In the genomic region with DNA sequence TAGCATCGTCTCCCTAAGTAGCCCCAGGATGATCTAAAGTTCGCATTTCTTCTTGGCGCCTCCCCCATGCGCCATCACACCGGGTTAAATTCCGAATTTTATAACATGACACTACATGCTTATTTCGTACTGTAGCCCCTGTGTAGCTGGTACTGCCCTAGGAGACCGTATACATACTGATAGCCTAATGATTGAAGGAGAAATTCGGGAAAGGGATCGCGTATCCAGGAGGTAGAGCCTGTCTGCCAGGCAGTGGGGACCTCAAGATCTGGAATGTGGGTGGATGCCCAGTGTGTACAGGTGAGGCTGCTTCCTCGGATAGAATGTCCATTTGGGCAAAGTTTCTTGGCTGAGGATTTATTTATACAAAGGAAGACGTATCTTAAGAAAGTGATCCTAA, we compare ENCODE assay signal across 8 mouse cellular contexts. TPM values are rescaled to one million over a fixed set of nuclear protein-coding genes. Genes with fewer than 3 reads are reported as not detected.
DNase-seq lines count a peak whose midpoint lies in the region; ATAC-seq and TF ChIP-seq lines count a peak whose summit lies in the region.

No protein-coding gene starts in this region.

- in situ Hi-C loops in ES-E14 (cut with MboI; ENCODE audit: low sequenced_read_pairs in 2 of 2, unreplicated experiment in 2 of 2), result no loop called here

- TF ChIP-seq CTCF in heart, postnatal 0 days (IDR thresholded peaks at IDR 0.05; ENCODE audit: low read depth), result no peak
- TF ChIP-seq CTCF in liver, postnatal 0 days (IDR thresholded peaks at IDR 0.05; ENCODE audit: low read depth), result no peak

- TF ChIP-seq EP300 in heart, postnatal 0 days (IDR thresholded peaks at IDR 0.05; ENCODE audit: low read depth), result no peak
- TF ChIP-seq EP300 in liver, postnatal 0 days (IDR thresholded peaks at IDR 0.05; ENCODE audit: low read depth), result no peak

- H3K27ac ChIP-seq in ES-E14 (ENCODE audit: insufficient read depth, low read depth, low read length, poor library complexity, severe bottlenecking), result no peak overlapping the region
- no peak overlapping the region for H3K27ac ChIP-seq in heart, postnatal 0 days (ENCODE audit: low read depth)
- H3K27ac ChIP-seq in liver, postnatal 0 days (ENCODE audit: low read depth), result 0 out of 2 replicates have a peak overlapping the region, but pooled peaks have one; percentile 40

- no peak for ATAC-seq in heart, postnatal 0 days (ENCODE audit: insufficient read depth, low read depth)
- ATAC-seq in liver, postnatal 0 days, result no peak
- no peak for ATAC-seq in erythroid progenitor cell, adult 5-6 weeks (replicated peaks; ENCODE audit: low FRiP score, poor library complexity, severe bottlenecking)

- H3K4me3 ChIP-seq in ES-E14 (ENCODE audit: insufficient read depth in 1 of 2, low read depth in 1 of 2, low read length in 2 of 2, poor library complexity in 1 of 2, severe bottlenecking in 1 of 2), result peak overlapping the region; percentile 56 to 69
- H3K4me3 ChIP-seq in heart, postnatal 0 days (ENCODE audit: low read depth, low read length), result peak overlapping the region; percentile 86
- H3K4me3 ChIP-seq in liver, postnatal 0 days (ENCODE audit: low read depth, low read length), result peak overlapping the region; percentile 95

- peak overlapping the region; percentile 83 for H3K4me2 ChIP-seq in heart, postnatal 0 days (ENCODE audit: low read depth, low read length)
- peak overlapping the region; percentile 99 for H3K4me2 ChIP-seq in liver, postnatal 0 days (ENCODE audit: low read depth, low read length)

- 29% methylated on average over 13 of the region's 13 CpGs for whole genome bisulfite sequencing in heart, postnatal 0 days
- WGBS in liver, postnatal 0 days (ENCODE audit: insufficient replicate concordance), result 32% methylated on average over 13 of the region's 13 CpGs

- H3K9me3 ChIP-seq in ES-E14 (ENCODE audit: control insufficient read depth, insufficient read depth, low read depth, low read length), result no peaks in the 10 kb centered on the region
- no peaks in the 10 kb centered on the region for H3K9me3 ChIP-seq in heart, postnatal 0 days (replicated peaks; ENCODE audit: control insufficient read depth, low read length)
- no peaks in the 10 kb centered on the region for H3K9me3 ChIP-seq in liver, postnatal 0 days (ENCODE audit: low read length)

- DNase-seq in heart, adult 11 months, result peak; percentile 93
- no peak for DNase-seq in heart, postnatal 14 days
- DNase-seq in ES-E14 (ENCODE audit: low read depth, low spot score), result no peak
- no peak for DNase-seq in heart, postnatal 0 days (ENCODE audit: low spot score)
- DNase-seq in liver, postnatal 0 days, result no peak
- no peak for DNase-seq in left cerebral cortex, adult 18-20 months (ENCODE audit: low spot score in 2 of 2)
- no peak for DNase-seq in right cerebral cortex, postnatal 25 days

- intact Hi-C loops in heart, postnatal 14 days (cut with DNase I), result loop anchor here (2.0 kb wide), 4 partner anchors 21 to 45 kb away; a partner anchor contains a TSS

- peak overlapping the region; percentile 63 for H3K9ac ChIP-seq in ES-E14 (ENCODE audit: insufficient read depth, low read depth, low read length, poor library complexity, severe bottlenecking)
- peak overlapping the region; percentile 40 for H3K9ac ChIP-seq in heart, postnatal 0 days (replicated peaks; ENCODE audit: low read depth, low read length)
- peak overlapping the region; percentile 69 for H3K9ac ChIP-seq in liver, postnatal 0 days (replicated peaks)

- H3K36me3 ChIP-seq in ES-E14 (ENCODE audit: control insufficient read depth, insufficient read depth, low read length, poor library complexity, severe bottlenecking), result peaks cover 17% of the 10 kb centered on the region
- H3K36me3 ChIP-seq in heart, postnatal 0 days (replicated peaks; ENCODE audit: control insufficient read depth, insufficient read depth, low read length), result peaks cover 20% of the 10 kb centered on the region
- H3K36me3 ChIP-seq in liver, postnatal 0 days (replicated peaks; ENCODE audit: insufficient read depth, low read length), result peaks cover 16% of the 10 kb centered on the region

- no peaks in the 10 kb centered on the region for H3K27me3 ChIP-seq in heart, postnatal 0 days (ENCODE audit: control insufficient read depth, insufficient read depth, low read length)
- H3K27me3 ChIP-seq in liver, postnatal 0 days (ENCODE audit: insufficient read depth, low read length), result no peaks in the 10 kb centered on the region

- peaks cover 1 to 3% of the 10 kb centered on the region in 2 experiments; a peak in 1 of 4 replicates for H3K4me1 ChIP-seq in ES-E14 (ENCODE audit: control insufficient read depth in 2 of 2, insufficient read depth in 2 of 2, low read length in 2 of 2, poor library complexity in 1 of 2)
- 0 out of 2 replicates have a peak, but pooled peaks cover 8% of the 10 kb centered on the region for H3K4me1 ChIP-seq in heart, postnatal 0 days (ENCODE audit: control insufficient read depth, insufficient read depth)
- H3K4me1 ChIP-seq in liver, postnatal 0 days (ENCODE audit: insufficient read depth), result peaks cover 18% of the 10 kb centered on the region

TF ChIP-seq in ES-E14, 5 proteins besides CTCF, POLR2A, EP300 and RAD21:
- TF ChIP-seq CHD2 (IDR thresholded peaks at IDR 0.05; ENCODE audit: low read depth, low read length) (no peak), ZNF384 (IDR thresholded peaks at IDR 0.05; ENCODE audit: low read depth, low read length) (no peak), MAFK (IDR thresholded peaks at IDR 0.05; ENCODE audit: insufficient read depth, low read depth, low read length) (no peak), HCFC1 (IDR thresholded peaks at IDR 0.05; ENCODE audit: borderline replicate concordance, insufficient read depth, low read length) (no peak), ZC3H11A (IDR thresholded peaks at IDR 0.05; ENCODE audit: borderline replicate concordance, low read depth, low read length) (no peak)
TF ChIP-seq in ES-E14: peak in this region for 0.

RNA-seq across cellular contexts. Expression of a gene that starts 0.8 kb away (rescaled TPM):
- 100 to 1,000 TPM; 135 to 185 TPM for total RNA-seq in heart, postnatal 14 days (2021)
- 575 and 753 TPM in 2 replicates for total RNA-seq in ES-E14 (2012; rRNA removed)
- total RNA-seq in heart, postnatal 0 days (2014; rRNA removed; ENCODE audit: low replicate concordance), result 164 and 224 TPM in 2 replicates
- 615 and 804 TPM in 2 replicates for polyA plus RNA-seq in heart, postnatal 0 days (2015; fragmentation: Nextera tagmentation; extraction: Ambion mirVana)
- 388 and 399 TPM in 2 replicates for polyA plus RNA-seq in liver, postnatal 0 days (2015; fragmentation: Nextera tagmentation; extraction: Ambion mirVana)
- 310 and 338 TPM in 2 replicates for total RNA-seq in erythroid progenitor cell, adult 5-6 weeks (2015; ENCODE audit: low replicate concordance)
- 98.2 and 201 TPM in 2 replicates for total RNA-seq in erythroid progenitor cell, adult 5-6 weeks (2017; ENCODE audit: low replicate concordance)
- total RNA-seq in left cerebral cortex, adult 18-20 months (2021), result 100 to 1,000 TPM; 631 to 705 TPM

RNA-seq across cellular contexts. Expression of a gene that starts 22.1 kb away (rescaled TPM):
- total RNA-seq in heart, postnatal 14 days (2021), result 100 to 1,000 TPM; 143 to 157 TPM
- total RNA-seq in ES-E14 (2012; rRNA removed), result 28.3 and 34.8 TPM in 2 replicates
- total RNA-seq in heart, postnatal 0 days (2014; rRNA removed; ENCODE audit: low replicate concordance), result 74.1 and 82.7 TPM in 2 replicates
- 111 and 116 TPM in 2 replicates for polyA plus RNA-seq in heart, postnatal 0 days (2015; fragmentation: Nextera tagmentation; extraction: Ambion mirVana)
- 19.5 and 19.6 TPM in 2 replicates for polyA plus RNA-seq in liver, postnatal 0 days (2015; fragmentation: Nextera tagmentation; extraction: Ambion mirVana)
- 7.2 and 8.4 TPM in 2 replicates for total RNA-seq in erythroid progenitor cell, adult 5-6 weeks (2015; ENCODE audit: low replicate concordance)
- total RNA-seq in erythroid progenitor cell, adult 5-6 weeks (2017; ENCODE audit: low replicate concordance), result 12.8 and 15.9 TPM in 2 replicates
- total RNA-seq in left cerebral cortex, adult 18-20 months (2021), result 10 to 100 TPM; 42.1 to 43.2 TPM

RNA-seq across cellular contexts. Expression of a gene that starts 25.4 kb away (rescaled TPM):
- total RNA-seq in heart, postnatal 14 days (2021), result 10 to 100 TPM; 26.3 to 26.9 TPM
- 42.6 and 57.2 TPM in 2 replicates for total RNA-seq in ES-E14 (2012; rRNA removed)
- total RNA-seq in heart, postnatal 0 days (2014; rRNA removed; ENCODE audit: low replicate concordance), result 21.3 and 41.1 TPM in 2 replicates
- polyA plus RNA-seq in heart, postnatal 0 days (2015; fragmentation: Nextera tagmentation; extraction: Ambion mirVana), result 62.9 and 67.5 TPM in 2 replicates
- 86.0 and 90.6 TPM in 2 replicates for polyA plus RNA-seq in liver, postnatal 0 days (2015; fragmentation: Nextera tagmentation; extraction: Ambion mirVana)
- 26.8 and 36.4 TPM in 2 replicates for total RNA-seq in erythroid progenitor cell, adult 5-6 weeks (2015; ENCODE audit: low replicate concordance)
- total RNA-seq in erythroid progenitor cell, adult 5-6 weeks (2017; ENCODE audit: low replicate concordance), result 45.7 and 86.4 TPM in 2 replicates
- 10 to 100 TPM; 62.9 to 72.1 TPM for total RNA-seq in left cerebral cortex, adult 18-20 months (2021)

RNA-seq across cellular contexts. Expression of a gene that starts 28.9 kb away (rescaled TPM):
- 100 to 1,000 TPM; 389 to 391 TPM for total RNA-seq in heart, postnatal 14 days (2021)
- 134 and 138 TPM in 2 replicates for total RNA-seq in ES-E14 (2012; rRNA removed)
- 76.0 and 82.4 TPM in 2 replicates for total RNA-seq in heart, postnatal 0 days (2014; rRNA removed; ENCODE audit: low replicate concordance)
- polyA plus RNA-seq in heart, postnatal 0 days (2015; fragmentation: Nextera tagmentation; extraction: Ambion mirVana), result 104 and 105 TPM in 2 replicates
- 75.4 and 78.4 TPM in 2 replicates for polyA plus RNA-seq in liver, postnatal 0 days (2015; fragmentation: Nextera tagmentation; extraction: Ambion mirVana)
- total RNA-seq in erythroid progenitor cell, adult 5-6 weeks (2015; ENCODE audit: low replicate concordance), result 170 and 198 TPM in 2 replicates
- total RNA-seq in erythroid progenitor cell, adult 5-6 weeks (2017; ENCODE audit: low replicate concordance), result 378 and 474 TPM in 2 replicates
- 100 to 1,000 TPM; 247 to 256 TPM for total RNA-seq in left cerebral cortex, adult 18-20 months (2021)

RNA-seq across cellular contexts. Expression of a gene that starts 39.4 kb away (rescaled TPM):
- total RNA-seq in heart, postnatal 14 days (2021), result 10 to 100 TPM; 16.0 to 17.0 TPM
- total RNA-seq in ES-E14 (2012; rRNA removed), result 1.9 and 3.1 TPM in 2 replicates
- total RNA-seq in heart, postnatal 0 days (2014; rRNA removed; ENCODE audit: low replicate concordance), result 10.4 and 19.4 TPM in 2 replicates
- polyA plus RNA-seq in heart, postnatal 0 days (2015; fragmentation: Nextera tagmentation; extraction: Ambion mirVana), result 14.8 and 15.1 TPM in 2 replicates
- 11.7 and 12.1 TPM in 2 replicates for polyA plus RNA-seq in liver, postnatal 0 days (2015; fragmentation: Nextera tagmentation; extraction: Ambion mirVana)
- total RNA-seq in erythroid progenitor cell, adult 5-6 weeks (2015; ENCODE audit: low replicate concordance), result 25.6 and 32.3 TPM in 2 replicates
- 6.4 and 10.9 TPM in 2 replicates for total RNA-seq in erythroid progenitor cell, adult 5-6 weeks (2017; ENCODE audit: low replicate concordance)
- total RNA-seq in left cerebral cortex, adult 18-20 months (2021), result 10 to 100 TPM; 18.4 to 20.5 TPM
